Mouse (Mus musculus): ENCODE measurements around the gene Glis3.

Gene Glis3

GRCm38 (mm10) chr19:28389146-28389545, 290.7 kb downstream of the Glis3 start:
- DNase-seq (ENCODE audit: low read depth, low spot score): no peak

DNA sequence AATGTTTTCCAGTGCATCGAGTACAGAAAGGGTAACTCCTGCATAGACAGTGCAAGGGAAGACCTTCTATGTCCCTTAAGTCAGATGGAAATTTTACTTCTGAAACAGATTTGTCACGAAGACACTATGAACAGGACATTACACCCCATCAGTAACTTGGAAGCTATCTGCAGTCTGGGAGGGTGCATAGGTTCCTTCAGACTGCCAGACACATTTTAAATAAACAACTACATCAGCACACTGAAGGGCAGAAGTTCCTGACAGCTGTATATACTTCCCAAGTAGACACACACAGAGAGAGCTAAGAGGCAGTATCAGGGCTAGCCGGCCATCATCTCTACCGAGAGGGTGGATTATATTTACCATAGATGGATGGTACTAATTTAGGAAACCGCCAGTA, 296.5 kb downstream of the Glis3 start:
- no peak for DNase-seq (ENCODE audit: low read depth, low spot score)

- DNase-seq (ENCODE audit: low read depth, low spot score): peak; percentile 28
Observed at GRCm38 (mm10) chr19:28382168-28382911, 297.5 kb downstream of the Glis3 start.

DNA sequence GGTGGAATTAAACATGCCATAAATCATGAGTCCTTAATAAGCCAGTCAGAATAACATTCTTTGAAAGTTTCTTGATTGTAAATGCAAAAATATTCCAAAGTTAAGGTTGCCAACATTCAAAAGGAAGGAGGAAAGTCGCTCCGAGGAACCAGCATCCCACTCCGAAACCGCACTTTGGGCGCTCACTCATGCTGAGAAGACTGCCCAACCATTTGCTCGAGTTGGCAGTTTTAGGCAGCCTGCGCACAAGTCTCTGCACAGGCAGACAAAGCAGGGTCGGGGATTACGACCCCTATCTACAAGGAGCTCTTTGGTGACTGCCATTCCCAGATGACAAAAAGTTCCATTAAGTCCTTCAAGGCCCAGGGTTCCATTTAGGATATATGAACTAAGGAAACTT, 298.4 kb downstream of the Glis3 start:
- peak; percentile 13 for DNase-seq (ENCODE audit: low read depth, low spot score)

GRCm38 (mm10) chr19:28380691-28381262, 299.1 kb downstream of the Glis3 start:
- DNase-seq (ENCODE audit: low read depth, low spot score): no peak

- DNase-seq (ENCODE audit: low read depth, low spot score): no peak
Observed at GRCm38 (mm10) chr19:28377788-28378295, 302.0 kb downstream of the Glis3 start.

DNA sequence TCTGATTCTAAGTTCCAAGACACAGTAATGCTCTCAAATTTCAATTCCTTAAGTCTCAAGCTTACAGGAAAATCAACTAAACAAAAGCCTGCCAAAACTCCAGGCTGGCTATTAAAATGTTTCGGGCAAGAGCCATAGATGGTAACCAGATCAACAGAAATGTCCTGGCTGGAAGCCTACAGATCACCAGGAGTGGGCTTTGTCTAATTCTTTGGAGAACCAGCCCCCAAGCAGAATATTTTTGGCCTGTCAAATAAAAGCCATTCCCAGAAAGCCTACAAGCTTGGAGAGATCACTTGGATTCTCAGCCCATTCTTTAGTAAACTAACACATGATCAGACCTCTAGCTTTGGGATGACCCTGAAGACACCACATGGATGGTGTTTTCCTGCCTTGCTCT, 303.5 kb downstream of the Glis3 start:
- DNase-seq (ENCODE audit: low read depth, low spot score): no peak

GRCm38 (mm10) chr19:28375746-28376145, 304.1 kb downstream of the Glis3 start:
- no peak for DNase-seq (ENCODE audit: low read depth, low spot score)

- no peak for DNase-seq (ENCODE audit: low read depth, low spot score)
Observed at GRCm38 (mm10) chr19:28374524-28374923, 305.4 kb downstream of the Glis3 start.

DNA sequence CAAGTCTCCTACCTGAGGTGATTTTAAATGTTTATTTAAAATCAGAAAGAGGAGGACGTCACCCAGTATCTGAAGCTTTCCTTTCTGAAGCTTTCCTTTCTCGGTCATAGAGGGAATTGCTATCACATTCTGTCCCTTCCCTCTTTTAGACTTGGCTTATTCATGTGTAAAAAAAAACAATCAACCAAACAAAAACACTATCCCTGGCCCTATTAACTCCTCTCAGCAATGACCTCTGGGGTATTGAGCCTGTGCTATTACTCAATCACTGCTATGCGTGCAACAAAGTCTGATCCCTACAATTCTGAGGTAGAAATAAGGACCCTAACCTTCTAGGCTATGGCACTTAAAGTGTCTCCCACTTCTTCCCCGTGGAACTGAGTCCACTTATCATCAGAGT, 311.7 kb downstream of the Glis3 start:
- DNase-seq (ENCODE audit: low read depth, low spot score): no peak

- DNase-seq (ENCODE audit: low read depth, low spot score): no peak
Observed at GRCm38 (mm10) chr19:28367274-28367673, 312.6 kb downstream of the Glis3 start.

- DNase-seq (ENCODE audit: low read depth, low spot score): no peak
Observed at GRCm38 (mm10) chr19:28366766-28367165, 313.1 kb downstream of the Glis3 start.

DNA sequence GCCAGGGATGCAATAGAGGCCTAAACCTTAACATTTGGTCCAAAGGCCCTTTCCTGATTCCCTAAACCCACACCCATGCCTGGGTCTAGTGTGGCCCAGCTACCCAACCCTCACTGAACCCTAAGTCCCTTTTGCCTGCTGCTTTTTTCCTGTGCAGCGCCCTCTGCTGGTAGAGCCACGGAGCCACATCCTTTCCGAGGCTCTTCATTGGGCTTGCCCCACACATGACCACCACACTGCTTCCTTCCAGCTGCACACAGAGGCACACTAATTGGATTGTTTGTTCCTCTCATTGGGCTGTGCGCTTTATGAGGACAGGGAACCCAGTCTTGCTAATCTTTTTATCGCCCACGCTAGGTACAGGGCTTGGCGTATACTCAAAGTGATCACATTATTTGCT, 314.0 kb downstream of the Glis3 start:
- DNase-seq (ENCODE audit: low read depth, low spot score): peak; percentile 61

DNA sequence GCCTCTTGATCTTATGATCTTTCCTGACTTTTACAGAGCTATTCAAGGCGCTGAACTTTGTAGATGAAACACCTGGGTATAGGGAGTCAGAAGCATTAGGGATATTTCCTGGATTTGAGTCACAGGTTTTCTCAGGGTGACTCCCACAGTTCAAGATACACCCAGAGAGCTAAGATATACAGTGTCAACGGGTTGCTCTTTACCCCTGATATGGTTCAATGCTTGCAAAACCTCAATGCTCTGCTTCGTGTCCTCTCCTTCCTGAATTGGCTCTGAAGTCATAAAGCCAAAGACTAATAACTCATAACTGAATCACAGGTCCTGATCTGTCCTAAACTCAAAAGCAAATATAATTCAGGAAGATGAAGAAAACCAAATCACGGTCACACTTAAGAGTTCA, 319.0 kb downstream of the Glis3 start:
- no peak for DNase-seq (ENCODE audit: low read depth, low spot score)

DNA sequence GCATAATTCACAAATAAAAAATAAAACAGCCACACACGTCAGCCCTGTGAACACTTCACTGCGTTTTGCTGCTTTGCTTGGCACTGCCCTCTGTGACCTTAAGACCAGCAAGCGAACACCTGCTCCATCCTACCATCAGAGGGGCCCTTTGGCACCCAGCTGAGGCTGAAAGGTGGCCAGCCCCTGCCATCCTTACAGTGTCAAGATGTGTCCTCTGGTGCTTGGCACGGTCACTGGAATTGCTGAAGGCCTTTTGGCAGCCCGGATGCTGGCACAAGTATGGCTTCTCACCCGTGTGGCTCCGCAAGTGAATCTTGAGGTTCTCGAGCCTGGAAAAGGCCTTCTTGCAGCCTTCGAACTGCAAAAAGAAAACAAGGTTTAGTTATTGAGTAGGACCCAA, 322.3 kb downstream of the Glis3 start:
- no peak for DNase-seq (ENCODE audit: low read depth, low spot score)

DNA sequence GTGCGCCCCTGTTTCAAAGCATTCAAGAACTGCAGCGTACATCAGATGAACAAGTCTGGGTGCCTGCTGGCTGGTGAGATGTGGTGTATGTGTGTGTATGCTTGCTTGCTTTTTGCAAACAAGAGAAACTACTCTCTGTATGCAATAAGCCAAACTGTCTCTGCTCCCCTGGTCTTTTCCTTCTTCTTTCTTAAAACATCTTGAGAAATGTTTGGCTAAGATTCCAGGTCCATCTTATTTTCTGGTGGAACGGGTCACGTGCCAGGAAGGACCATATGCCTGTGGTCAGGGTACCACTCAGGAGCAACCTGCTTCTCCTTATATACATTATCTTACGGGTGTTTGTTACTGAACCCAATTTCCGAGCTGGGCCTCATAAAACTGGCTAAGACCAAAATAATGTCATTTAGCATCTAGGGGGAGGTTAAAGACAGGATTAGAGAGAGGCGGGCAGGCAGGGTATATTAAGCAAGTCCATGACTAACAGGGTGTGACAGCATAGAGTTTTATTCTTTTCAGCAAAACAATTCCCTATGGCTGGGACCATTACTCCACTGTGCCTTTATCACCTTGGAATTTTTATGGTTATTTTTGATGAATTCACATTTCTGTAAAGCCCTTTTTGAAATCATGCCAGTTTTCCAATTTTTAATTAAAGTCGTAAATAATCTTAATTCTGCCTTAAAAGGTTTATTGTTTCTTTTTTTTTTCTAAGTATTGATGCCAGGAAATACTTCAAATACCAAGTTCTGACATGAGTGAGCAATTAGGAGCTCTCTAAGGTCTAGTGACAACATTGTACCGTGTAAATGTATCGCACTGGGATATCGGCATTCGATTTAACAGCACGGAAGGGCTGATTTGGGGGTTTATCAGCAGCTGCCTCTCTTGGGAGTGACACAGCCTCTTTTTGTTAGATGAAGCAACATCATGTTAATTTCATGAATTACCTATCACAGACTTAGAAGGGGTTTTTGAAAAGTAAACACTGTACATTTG, 328.5 kb downstream of the Glis3 start:
- peak; percentile 27 for DNase-seq (ENCODE audit: low read depth, low spot score)

DNA sequence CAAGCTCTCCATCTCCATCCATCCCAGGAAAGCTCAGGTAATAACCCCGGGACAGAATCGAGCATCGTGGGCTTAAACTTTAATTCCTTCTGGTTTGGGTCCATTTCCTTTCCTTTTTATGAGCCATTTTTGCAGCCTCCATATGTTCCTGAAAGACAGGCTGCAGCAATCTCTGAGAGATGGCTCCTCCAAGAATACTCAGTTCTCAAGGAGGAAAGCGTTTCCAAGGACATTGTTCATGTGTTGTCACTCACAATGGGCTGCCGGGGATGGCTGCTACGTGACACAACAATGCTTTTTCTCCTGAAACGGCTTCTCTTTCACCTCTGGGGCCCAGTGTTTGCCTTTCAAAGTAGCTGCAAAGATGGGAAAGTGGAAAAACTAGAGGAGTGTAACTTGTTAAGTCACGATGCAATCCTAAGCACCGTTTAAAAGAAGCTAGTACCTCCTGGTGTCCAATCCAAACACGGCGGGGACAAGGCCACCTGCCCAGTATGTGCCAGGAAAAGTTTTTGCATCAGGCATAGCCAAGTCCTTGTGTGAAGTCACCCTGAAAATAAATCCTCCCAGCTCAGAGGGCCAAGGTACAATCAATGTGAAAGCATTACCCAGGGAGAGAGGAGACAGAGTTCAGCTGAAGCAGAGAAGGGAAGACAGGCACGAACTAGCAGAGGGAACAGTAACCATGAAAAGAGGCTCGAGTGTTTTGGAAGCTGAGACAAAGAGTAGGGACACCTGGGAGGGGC, 332.6 kb downstream of the Glis3 start:
- no peak for DNase-seq (ENCODE audit: low read depth, low spot score)

DNA sequence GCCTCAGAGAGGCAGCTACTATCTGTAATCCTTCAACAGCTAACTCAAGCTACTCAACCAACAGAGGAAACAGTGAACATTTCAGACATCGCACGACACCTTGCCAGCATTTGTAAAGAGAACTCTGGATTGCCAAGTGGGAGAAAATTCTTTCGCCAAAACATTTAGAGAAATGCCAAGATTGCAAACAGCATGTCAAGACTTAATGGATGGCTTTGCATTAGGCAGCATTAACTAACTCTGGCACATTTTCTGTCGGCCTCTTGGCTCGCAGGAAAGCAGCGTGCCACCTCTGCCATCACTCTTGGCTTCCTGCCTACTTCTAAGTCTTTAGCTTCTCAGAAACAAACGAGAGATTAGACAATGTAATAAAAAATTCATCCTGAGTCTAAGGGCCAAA, 336.2 kb downstream of the Glis3 start:
- no peak for DNase-seq (ENCODE audit: low read depth, low spot score)

DNA sequence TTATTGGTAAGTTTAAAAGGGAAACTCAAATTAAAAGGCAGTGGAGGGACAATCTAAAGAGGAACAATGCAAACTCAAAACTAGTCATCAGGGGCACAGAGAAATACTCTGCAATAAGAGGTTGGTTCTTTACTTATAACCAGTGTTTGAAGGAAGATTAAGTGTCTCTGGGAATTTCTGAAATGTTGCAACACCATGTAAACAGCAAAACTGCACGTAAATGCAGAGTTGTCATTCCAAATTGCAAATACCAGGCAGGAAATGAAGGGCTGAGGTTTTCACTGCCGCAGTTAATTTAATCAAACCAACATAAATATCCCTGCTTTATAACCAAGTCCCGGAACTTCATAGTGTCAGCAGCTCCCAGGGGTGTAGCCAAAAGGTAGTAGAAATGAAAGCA, 342.3 kb downstream of the Glis3 start:
- no peak for DNase-seq (ENCODE audit: low read depth, low spot score)

- DNase-seq (ENCODE audit: low read depth, low spot score): peak; percentile 27
Observed at GRCm38 (mm10) chr19:28336651-28337510, 343.0 kb downstream of the Glis3 start.

Data from mesoderm, embryonic 11.5 days (tissue).